Mouse (Mus musculus): ENCODE results near the gene Dffa. TPM values are rescaled to one million over a fixed set of nuclear protein-coding genes. Genes with fewer than 3 reads are reported as not detected.

The Dffa gene
- total and polyA plus RNA-seq, 3 experiments = 23.4 to 44.8 (median 26.8) TPM

- H3K9ac ChIP-seq (ENCODE audit: insufficient read depth, low read depth) = no peak overlapping the region
- peak overlapping the region; percentile 39 for H3K27ac ChIP-seq (ENCODE audit: insufficient read depth, low read depth)
- no peak for TF ChIP-seq SIN3A (IDR thresholded peaks at IDR 0.05; ENCODE audit: low read length)
- TF ChIP-seq RCOR1 (conservative IDR thresholded peaks at IDR 0.05; ENCODE audit: low read depth, low read length) = no peak
- no peak for TF ChIP-seq ZKSCAN1 (IDR thresholded peaks at IDR 0.05; ENCODE audit: borderline replicate concordance, low read depth, low read length)
- no peak for TF ChIP-seq CHD1 (IDR thresholded peaks at IDR 0.05; ENCODE audit: low read depth, low read length)
- TF ChIP-seq EP300 (IDR thresholded peaks at IDR 0.05; ENCODE audit: low read length) = no peak
- TF ChIP-seq KAT2A (IDR thresholded peaks at IDR 0.05; ENCODE audit: insufficient replicate concordance, low read length) = no peak
- no peak for TF ChIP-seq JUN (IDR thresholded peaks at IDR 0.05; ENCODE audit: insufficient read depth, low read depth, low read length)
- TF ChIP-seq ELF1 (IDR thresholded peaks at IDR 0.05; ENCODE audit: low read depth, low read length) = no peak
- TF ChIP-seq MEF2A (IDR thresholded peaks at IDR 0.05; ENCODE audit: borderline replicate concordance, low read depth, low read length) = no peak
- TF ChIP-seq USF1 (IDR thresholded peaks at IDR 0.05; ENCODE audit: low read depth, low read length) = no peak
- no peak for TF ChIP-seq ZMIZ1 (IDR thresholded peaks at IDR 0.05; ENCODE audit: low read depth, low read length)
- TF ChIP-seq SMC3 (IDR thresholded peaks at IDR 0.05; ENCODE audit: low read depth, low read length) = no peak
- no peak for TF ChIP-seq MAX (IDR thresholded peaks at IDR 0.05; ENCODE audit: low read length)
- TF ChIP-seq CHD2 (IDR thresholded peaks at IDR 0.05; ENCODE audit: low read length) = no peak
- TF ChIP-seq IRF4 (IDR thresholded peaks at IDR 0.05; ENCODE audit: low read depth, low read length) = no peak
- no peak overlapping the region for H3K4me3 ChIP-seq (replicated peaks in 1 of 3; ENCODE audit: low read depth in 2 of 3, low read length in 2 of 3, poor library complexity in 1 of 3)
- H3K4me1 ChIP-seq (ENCODE audit: control insufficient read depth in 1 of 2, insufficient read depth in 2 of 2) = peaks cover 9 to 64% of the 10 kb centered on the region in 2 experiments
- dilution Hi-C loops (cut with MboI; ENCODE audit: extremely low pct_ligation_motif_present, extremely low pct_unique_long_range_greater_than_20kb, low sequenced_read_pairs) (no loop called here), in situ Hi-C loops (cut with MboI; ENCODE audit: low pct_ligation_motif_present, low pct_unique_long_range_greater_than_20kb, low sequenced_read_pairs) (no loop called here)
- peaks cover 12 to 33% of the 10 kb centered on the region in 2 experiments for H3K36me3 ChIP-seq (replicated peaks in 1 of 2; ENCODE audit: control insufficient read depth in 1 of 2, insufficient read depth in 1 of 2, low read length in 1 of 2)
- H3K4me2 ChIP-seq (ENCODE audit: insufficient read depth, low read depth, poor library complexity, severe bottlenecking) = no peak overlapping the region
- H3K79me2 ChIP-seq (replicated peaks; ENCODE audit: control insufficient read depth, extremely low read depth, insufficient read depth, poor library complexity, severe bottlenecking) = 0 out of 2 replicates have a peak, but pooled peaks cover 5% of the 10 kb centered on the region
- DNase-seq (ENCODE audit: extremely low read depth) = no peak
- H3K27me3 ChIP-seq (replicated peaks) = no peaks in the 10 kb centered on the region
- H3K9me3 ChIP-seq (replicated peaks; ENCODE audit: low read length) = no peaks in the 10 kb centered on the region
Measured at GRCm38 (mm10) chr4:149133395-149133794, 29.4 kb downstream of the Dffa start.

- Histone ChIP-seq H3K4me1 (ENCODE audit: control insufficient read depth in 1 of 2, insufficient read depth in 2 of 2) (peaks cover 9 to 41% of the 10 kb centered on the region in 2 experiments), H3K27me3 (replicated peaks) (no peaks in the 10 kb centered on the region), H3K79me2 (replicated peaks; ENCODE audit: control insufficient read depth, extremely low read depth, insufficient read depth, poor library complexity, severe bottlenecking) (0 out of 2 replicates have a peak, but pooled peaks cover 5% of the 10 kb centered on the region), H3K9me3 (replicated peaks; ENCODE audit: low read length) (peaks cover 5% of the 10 kb centered on the region), H3K27ac (ENCODE audit: insufficient read depth, low read depth) (0 out of 2 replicates have a peak overlapping the region, but pooled peaks have one; percentile 25), H3K36me3 (replicated peaks in 1 of 2; ENCODE audit: control insufficient read depth in 1 of 2, insufficient read depth in 1 of 2, low read length in 1 of 2) (peaks cover 4 to 10% of the 10 kb centered on the region in 2 experiments), H3K9ac (ENCODE audit: insufficient read depth, low read depth) (peak overlapping the region; percentile 45), H3K4me2 (ENCODE audit: insufficient read depth, low read depth, poor library complexity, severe bottlenecking) (peak overlapping the region; percentile 23), H3K4me3 (replicated peaks in 1 of 3; ENCODE audit: low read depth in 2 of 3, low read length in 2 of 3, poor library complexity in 1 of 3) (peak overlapping the region; percentile 68 to 83 (median 76))
- DNase-seq (ENCODE audit: extremely low read depth) = peak; percentile 31
- TF ChIP-seq USF1 (IDR thresholded peaks at IDR 0.05; ENCODE audit: low read depth, low read length) (no peak), TBP (conservative IDR thresholded peaks at IDR 0.05; ENCODE audit: low read depth, low read length) (peak; percentile 87)
- in situ Hi-C loops (cut with MboI; ENCODE audit: low pct_ligation_motif_present, low pct_unique_long_range_greater_than_20kb, low sequenced_read_pairs) (no loop called here), dilution Hi-C loops (cut with MboI; ENCODE audit: extremely low pct_ligation_motif_present, extremely low pct_unique_long_range_greater_than_20kb, low sequenced_read_pairs) (no loop called here)
Measured at GRCm38 (mm10) chr4:149136116-149136850, 32.3 kb downstream of the Dffa start.

All from CH12.LX (cell line).